Mouse (Mus musculus) adrenal gland, adult 18-20 months (tissue): ENCODE measurements around the gene Tradd. TPM values are rescaled to one million over a fixed set of nuclear protein-coding genes. Genes with fewer than 3 reads are reported as not detected.
"Not testable (repeated sequence)": the region's sequence is repeated elsewhere in the genome, so short reads cannot be mapped to it uniquely, and the experiment has no call there.

Experiments
- DNase-seq, 2 experiments: peaks; one replicate each; pipeline ENCODE4 v3.0.0; 2021 to 2022; ENCODE audit warnings: low spot score in 2 of 2
- total RNA-seq, 2 experiments: library from RNA; stranded (reverse); gene quantifications; 1 replicate in 1 of 2; 2 replicates in 1 of 2; pipeline ENCODE4 v1.2.3; 2021

Gene Tradd
- total RNA-seq, 2 experiments from 2014 or later, result 13.1 to 15.5 TPM

GRCm38 (mm10) chr8:105252680-105253537 lies 11.5 kb downstream of the Tradd start:
- DNase-seq, result no peak

DNA sequence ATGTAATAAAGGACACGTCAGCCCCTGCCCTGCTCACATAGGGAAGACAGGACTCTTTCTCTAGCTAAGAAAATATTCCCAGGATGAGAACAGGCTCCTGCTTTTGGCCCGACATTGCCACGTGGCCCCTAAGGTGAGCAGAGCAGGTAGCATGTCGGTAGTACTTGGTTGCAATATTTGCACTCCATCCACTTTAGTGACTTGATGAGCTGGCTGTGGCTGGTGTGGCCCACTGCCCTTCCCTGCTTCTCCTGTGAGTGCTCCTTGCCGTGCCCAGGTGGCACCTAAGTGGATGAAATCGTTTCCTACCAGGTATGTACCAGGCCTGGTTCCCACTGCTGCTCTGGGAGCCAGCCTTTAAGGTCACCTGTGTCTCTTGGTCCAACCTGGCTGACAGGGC lies 12.5 kb downstream of the Tradd start:
- DNase-seq, result no peak

DNA sequence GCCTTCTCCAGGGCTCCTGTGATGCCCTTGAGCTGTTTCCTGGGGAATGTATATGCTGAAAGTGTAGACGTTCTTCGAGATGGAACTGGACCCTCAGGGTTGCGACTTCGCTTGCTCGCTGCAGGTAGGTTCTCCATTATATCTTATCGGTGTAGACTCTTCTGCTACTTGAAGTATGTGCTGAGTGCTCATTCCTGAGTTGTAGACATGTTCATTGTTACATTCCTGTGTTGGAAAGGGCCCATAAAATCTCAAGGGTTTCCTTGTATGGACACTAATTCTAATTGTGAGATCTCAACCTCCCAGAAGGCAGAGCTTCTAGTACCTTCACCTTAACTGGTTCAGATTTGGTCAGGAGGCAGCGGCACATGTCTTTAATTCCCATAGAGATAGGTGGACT lies 23.4 kb downstream of the Tradd start:
- no peak for DNase-seq

DNA sequence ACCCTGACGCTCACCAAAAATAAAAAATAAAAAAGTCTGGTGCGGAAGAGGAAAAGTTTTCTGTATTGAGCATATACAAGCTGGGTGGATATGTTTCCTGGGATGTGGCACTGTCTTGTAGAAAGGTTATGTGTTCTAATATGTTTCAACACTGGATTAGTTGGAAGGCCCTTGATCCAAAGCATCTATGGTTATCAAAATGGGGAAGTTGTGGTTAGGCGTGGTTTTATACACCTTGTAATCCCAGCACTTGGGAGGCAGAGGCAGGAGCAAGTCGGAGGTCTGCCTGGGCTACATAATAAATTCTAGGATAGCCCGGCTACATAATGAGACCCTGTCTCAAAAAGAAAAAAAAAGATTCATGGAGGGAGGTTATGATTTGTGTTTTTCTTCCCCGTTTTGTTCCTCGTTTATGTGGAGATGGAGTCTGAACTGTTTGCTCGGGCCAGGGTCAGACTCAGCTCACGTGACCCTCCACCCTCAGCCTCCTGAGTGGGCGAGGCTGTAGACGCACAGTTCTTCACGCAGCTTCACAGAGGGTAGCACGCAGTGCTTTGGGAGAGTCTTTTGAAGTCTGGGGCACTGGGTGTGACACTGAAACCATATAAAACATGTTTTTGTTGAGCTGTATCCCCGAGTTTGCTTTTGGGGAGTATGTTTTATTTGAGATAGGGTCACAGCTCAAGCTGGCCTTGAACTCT lies 26.8 kb downstream of the Tradd start:
- no peak for DNase-seq

- DNase-seq, result no peak
Observed at GRCm38 (mm10) chr8:105235206-105235605, 29.2 kb downstream of the Tradd start.

DNA sequence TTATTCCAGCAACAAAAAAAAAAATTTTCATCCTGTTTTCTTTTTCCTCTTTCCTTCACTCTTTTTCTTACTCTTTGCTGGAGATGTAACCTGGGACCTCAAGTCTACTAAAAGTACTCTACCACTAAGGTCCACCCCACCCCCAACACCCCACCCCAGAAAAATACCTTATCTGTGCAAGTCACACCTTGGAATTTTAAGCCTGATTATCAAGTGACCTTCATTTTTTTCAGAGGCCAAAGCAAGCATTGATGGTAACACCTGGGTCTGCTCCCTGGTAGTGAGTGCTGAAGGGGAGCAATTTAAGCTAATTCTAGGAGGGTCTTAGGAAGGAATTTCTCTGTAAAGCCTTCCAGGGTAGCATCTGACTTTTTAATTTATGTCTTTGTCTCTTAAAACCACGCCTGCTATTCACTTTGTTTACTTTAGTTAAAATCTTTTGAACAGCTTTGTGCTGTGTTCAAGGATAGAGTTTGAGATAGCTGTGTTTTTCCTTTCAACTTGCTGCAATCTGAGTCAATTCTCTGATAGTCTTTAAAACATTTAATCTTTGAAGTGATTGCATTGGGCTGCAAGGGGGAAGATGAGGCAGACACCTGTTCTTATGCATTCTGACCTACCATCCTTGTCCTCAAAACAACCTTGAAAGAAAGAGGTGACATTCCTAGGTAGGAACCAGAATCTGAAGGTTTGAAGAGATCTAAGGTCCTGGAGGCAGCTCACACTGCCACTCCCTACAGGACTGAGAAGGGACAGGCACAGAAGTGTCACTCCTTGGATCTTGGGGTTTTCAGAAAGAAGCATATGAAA lies 31.1 kb downstream of the Tradd start:
- DNase-seq, result no peak

DNA sequence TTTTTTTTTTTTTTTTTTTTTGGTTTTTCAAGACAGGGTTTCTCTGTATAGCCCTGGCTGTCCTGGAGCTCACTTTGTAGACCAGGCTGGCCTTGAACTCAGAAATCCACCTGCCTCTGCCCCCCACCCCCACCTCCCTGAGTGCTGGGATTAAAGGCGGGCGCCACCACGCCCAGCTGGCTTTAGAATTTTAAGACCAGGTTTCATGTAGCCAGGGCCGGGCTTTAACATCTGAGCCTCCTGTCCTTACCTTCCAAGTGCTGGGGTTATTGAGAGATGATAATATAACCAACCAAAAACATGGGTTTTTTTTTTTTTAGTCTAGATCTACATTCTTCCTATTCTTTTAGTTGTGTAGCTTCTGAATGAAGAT lies 32.1 kb downstream of the Tradd start:
- not testable (repeated sequence) for DNase-seq

DNA sequence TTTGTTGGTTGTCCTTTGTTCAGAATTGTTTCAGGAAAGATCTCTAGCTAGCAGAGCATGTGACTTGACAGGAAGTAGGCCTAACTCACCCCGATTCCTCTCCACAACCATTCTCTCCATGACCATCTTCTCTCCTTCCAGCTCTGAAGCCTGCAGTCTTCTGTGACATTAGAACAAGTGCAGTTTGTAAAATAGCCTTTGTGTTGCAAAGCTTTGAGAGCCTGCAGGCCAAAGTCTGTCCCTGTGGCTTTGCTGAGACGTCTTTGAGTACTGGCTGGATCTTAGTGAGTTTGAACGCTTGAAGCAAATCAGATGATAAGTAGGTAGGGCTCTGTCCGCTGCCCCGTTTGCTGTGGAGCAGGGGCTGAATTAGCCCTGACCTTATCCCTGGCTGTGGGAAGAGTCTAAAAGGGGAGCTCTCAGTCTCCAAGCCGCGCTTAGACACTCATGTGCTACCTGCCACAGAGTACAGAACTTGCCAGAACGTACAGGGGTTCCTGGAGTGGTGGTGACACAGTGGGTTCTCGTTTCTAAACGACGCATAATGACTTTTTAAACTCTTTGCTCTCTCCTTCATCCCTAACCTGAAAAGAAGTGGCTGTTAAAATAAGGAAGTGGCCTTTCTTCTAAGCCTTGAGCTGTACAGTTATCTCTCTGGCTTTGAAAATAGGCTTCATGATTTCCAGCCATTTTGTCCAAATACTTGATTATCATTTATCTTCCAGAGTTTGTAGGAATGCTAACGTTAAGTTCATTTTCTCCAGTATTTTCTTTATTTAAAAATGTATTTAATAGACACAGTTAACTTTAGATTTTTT lies 32.7 kb downstream of the Tradd start:
- DNase-seq, result no peak

DNA sequence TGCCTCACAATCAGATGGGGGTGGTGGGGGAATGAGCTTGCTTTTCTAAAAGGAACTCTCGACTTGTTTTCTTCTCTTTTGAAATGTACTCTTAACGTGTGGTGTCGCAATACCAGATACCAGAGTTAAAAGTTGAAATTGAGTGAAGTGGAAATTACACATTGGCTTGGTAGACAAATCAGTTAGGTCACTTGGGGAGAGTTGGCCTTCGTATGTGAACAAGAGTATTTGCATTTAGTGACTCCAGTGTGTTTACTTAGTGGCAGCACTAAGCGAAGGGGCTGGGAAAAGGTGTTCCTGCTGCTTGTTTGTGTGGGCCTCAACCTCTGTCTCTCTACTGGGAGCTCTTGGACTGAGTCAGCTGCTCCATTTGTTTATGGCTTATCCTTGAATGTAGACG lies 38.5 kb downstream of the Tradd start:
- DNase-seq, result no peak

GRCm38 (mm10) chr8:105225272-105225593 lies 39.2 kb downstream of the Tradd start:
- no peak for DNase-seq

DNA sequence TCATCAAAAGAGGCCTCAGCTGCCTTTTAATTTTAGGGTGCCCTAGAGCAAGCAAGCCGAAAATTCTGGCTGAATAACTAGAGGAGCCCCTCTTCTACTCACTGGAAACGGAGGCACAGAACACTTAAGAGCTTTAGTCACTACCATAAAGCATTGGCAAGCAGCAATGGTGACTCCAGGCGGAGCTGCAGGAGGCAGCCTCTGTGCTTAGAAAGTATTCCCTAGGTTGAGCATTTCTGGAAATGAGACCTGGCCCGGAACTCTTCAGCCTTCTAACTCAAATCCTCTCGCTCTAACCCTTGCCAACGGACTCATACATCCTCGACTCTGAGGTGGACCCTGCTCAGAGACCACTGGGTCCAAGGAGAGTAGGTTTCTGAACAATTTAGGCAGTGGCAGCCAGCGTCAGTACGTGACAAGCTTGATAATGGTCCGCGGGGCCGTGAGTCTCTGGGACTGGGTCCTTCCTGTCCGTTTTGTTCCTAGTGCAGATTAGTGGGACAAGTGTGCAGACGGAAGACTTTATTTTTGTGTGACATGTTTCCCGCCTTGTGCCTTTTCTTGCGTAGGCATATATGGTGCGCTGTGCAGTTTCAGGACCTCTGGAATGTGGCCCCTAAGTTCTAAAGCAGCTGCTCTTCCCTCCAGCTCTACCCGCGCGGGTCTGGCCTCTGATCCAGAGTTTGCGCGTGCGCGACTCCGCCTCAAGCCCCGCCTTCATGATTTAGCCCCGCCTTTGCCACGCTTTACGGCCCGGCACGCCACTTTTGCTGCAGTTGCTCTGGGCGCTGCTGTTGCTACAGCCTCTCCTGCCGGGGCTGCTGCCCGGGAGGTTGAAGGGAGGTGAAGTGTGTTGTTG lies 39.8 kb downstream of the Tradd start, which contains the start of gene D230025D16Rik:
TSS of gene D230025D16Rik (plus strand) at position 733 of the 859 bp plus-strand sequence.
- peak; percentile 97 to 98 for DNase-seq

DNA sequence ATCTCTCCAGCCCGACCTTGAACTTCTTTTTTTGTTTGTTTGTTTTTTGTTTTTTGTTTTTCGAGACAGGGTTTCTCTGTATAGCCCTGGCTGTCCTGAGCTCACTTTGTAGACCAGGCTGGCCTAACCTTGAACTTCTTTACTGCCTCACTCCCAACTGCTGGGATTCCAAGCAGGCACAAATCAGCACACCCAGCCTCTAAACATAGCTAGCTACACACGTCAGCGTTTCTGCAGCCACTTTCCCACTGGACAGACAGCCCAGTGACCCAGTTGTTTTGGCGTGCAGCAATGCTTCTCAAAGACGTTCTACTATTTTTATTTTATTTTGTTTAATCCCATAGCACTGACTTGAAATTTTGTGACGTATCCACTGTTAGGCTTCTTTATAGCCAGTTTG lies 40.6 kb downstream of the Tradd start:
- DNase-seq, result no peak

DNA sequence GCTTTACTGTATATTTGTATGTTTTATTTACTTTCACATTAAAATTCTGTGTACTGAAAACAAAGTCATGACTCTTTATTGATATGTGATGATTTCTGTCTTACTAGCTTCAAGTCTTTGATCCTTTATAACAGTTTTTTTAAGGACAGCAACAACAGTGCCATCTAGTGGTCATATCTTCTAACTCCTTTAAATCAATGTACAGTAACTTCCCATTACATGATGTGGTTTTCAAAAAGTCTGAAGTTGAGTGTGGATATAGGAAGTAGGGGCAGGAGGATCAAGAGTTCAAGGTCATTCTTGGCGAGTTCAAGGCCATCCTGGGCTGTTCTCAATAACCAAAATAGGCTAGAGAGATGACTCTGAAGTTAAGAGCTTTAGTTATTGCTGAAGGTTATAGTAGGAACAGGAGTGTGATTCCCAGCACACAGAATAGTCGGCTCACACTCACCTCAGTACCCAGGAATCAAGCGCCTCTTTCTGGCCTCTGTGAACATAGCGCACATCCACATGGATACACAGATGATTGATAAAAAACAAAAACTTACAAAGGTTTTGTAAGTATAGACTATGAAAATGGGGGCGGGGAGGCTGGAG lies 46.4 kb downstream of the Tradd start:
- DNase-seq, result no peak

- no peak for DNase-seq
Observed at GRCm38 (mm10) chr8:105214104-105214503, 50.3 kb downstream of the Tradd start.

GRCm38 (mm10) chr8:105209153-105210110 lies 55.0 kb downstream of the Tradd start:
- DNase-seq, result no peak
